Mouse (Mus musculus): ENCODE measurements at regions not wholly inside any gene's neighbourhood (a gene's known extent, or its start where the extent isn't known, plus 50 kb on each side); places are given as distances from the start of the nearest gene placed in this dataset.

- Histone ChIP-seq H3K9me3 (no peaks in the 10 kb centered on the region), H3K4me1 (no peaks in the 10 kb centered on the region), H3K27ac (no peak overlapping the region), H3K9ac (no peak overlapping the region), H3K36me3 (replicated peaks) (no peaks in the 10 kb centered on the region), H3K27me3 (no peaks in the 10 kb centered on the region), H3K4me2 (no peak overlapping the region), H3K4me3 (replicated peaks) (no peak overlapping the region)
- ATAC-seq (ENCODE audit: low FRiP score) = no peak
- WGBS = 85% methylated on average over 1 of the region's 1 CpGs
These were observed 370.4 kb upstream of the Clec14a start for GRCm38 (mm10) chr12:58639478-58639877.

DNA sequence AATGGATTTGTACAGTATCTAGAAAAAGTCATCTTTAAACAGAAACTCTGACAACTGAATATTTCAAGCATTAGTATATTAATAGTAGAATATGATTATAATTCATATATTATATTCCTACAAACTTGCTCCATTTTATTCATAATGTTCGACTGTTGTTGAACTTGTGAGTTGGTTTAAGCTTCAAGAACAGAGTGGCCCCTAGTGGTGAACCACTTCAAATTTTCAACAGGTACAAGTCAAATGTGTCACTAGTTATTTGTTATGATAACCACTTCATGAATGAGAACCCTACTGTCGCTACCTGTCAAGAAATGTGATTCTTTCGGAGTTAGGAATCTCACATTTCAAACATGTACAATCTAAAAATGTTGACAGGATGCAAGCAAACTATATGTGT lies 369.2 kb upstream of the Clec14a start:
- Histone ChIP-seq H3K4me2 (no peak overlapping the region), H3K9ac (no peak overlapping the region), H3K4me1 (no peaks in the 10 kb centered on the region), H3K36me3 (replicated peaks) (no peaks in the 10 kb centered on the region), H3K27ac (no peak overlapping the region), H3K4me3 (replicated peaks) (no peak overlapping the region), H3K27me3 (no peaks in the 10 kb centered on the region), H3K9me3 (no peaks in the 10 kb centered on the region)
- WGBS = 68% methylated on average over 3 of the region's 3 CpGs
- ATAC-seq (ENCODE audit: low FRiP score) = no peak

- no peaks in the 10 kb centered on the region for H3K4me1 ChIP-seq
- no peak overlapping the region for H3K4me3 ChIP-seq (replicated peaks)
- H3K27me3 ChIP-seq = no peaks in the 10 kb centered on the region
- no peak for ATAC-seq (ENCODE audit: low FRiP score)
- H3K4me2 ChIP-seq = no peak overlapping the region
- whole genome bisulfite sequencing = 89% methylated on average over 3 of the region's 3 CpGs
- no peaks in the 10 kb centered on the region for H3K9me3 ChIP-seq
- no peak overlapping the region for H3K9ac ChIP-seq
- no peaks in the 10 kb centered on the region for H3K36me3 ChIP-seq (replicated peaks)
- no peak overlapping the region for H3K27ac ChIP-seq
These were observed 363.4 kb upstream of the Clec14a start for GRCm38 (mm10) chr12:58632529-58632928.

- H3K4me1 ChIP-seq = no peaks in the 10 kb centered on the region
- H3K4me3 ChIP-seq (replicated peaks) = no peak overlapping the region
- no peaks in the 10 kb centered on the region for H3K9me3 ChIP-seq
- H3K9ac ChIP-seq = no peak overlapping the region
- WGBS = 62% methylated on average over 5 of the region's 5 CpGs
- peak; percentile 17; the same call in 1 of the 2 replicates for ATAC-seq (ENCODE audit: low FRiP score)
- no peak overlapping the region for H3K4me2 ChIP-seq
- H3K27ac ChIP-seq = no peak overlapping the region
- H3K36me3 ChIP-seq (replicated peaks) = no peaks in the 10 kb centered on the region
- H3K27me3 ChIP-seq = no peaks in the 10 kb centered on the region
These were observed 359.7 kb upstream of the Clec14a start for GRCm38 (mm10) chr12:58628817-58629216.

GRCm38 (mm10) chr12:58625144-58625543 lies 356.1 kb upstream of the Clec14a start:
- no peaks in the 10 kb centered on the region for H3K4me1 ChIP-seq
- H3K4me2 ChIP-seq = no peak overlapping the region
- no peaks in the 10 kb centered on the region for H3K36me3 ChIP-seq (replicated peaks)
- no peak overlapping the region for H3K4me3 ChIP-seq (replicated peaks)
- no peaks in the 10 kb centered on the region for H3K27me3 ChIP-seq
- H3K9me3 ChIP-seq = no peaks in the 10 kb centered on the region
- ATAC-seq (ENCODE audit: low FRiP score) = no peak
- 77% methylated on average over 2 of the region's 2 CpGs for WGBS
- no peak overlapping the region for H3K27ac ChIP-seq
- H3K9ac ChIP-seq = no peak overlapping the region

DNA sequence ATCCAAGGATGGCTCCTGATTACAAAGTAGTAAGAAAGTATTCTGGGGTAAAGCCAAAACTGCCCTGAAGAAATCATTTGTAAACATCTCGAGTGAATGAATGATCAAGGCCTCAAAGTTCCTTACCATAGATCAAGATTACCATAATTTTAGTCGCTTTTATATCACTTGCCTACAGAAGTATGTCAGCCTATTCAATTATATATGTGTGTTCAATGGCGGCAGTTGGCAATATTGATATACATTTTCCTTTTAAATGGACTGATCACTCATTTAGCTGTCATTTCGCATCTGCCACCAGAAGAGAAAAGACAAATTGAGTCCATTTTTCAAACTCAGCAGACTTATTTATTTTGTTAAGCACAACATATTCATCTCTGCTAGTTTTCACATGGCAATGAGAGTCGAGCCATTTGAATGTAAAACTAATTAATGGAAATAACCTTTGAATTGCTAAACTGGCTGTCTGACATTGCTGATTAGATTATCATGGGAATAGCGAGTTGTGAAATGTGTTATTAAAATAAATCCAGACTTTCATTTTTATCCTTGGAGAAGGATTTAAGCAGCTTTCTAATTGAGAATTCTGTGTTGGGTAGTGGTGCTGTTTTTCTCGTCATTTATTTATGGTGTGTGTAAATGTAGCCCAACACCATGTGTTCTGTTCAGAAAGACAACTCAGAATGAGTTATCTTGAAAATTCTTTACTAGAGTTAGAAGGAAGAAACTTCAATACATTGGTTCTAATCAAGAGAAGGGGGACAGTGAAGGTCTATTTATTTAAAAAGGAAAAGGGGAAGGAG lies 350.6 kb upstream of the Clec14a start:
- H3K4me1 ChIP-seq = no peaks in the 10 kb centered on the region
- no peaks in the 10 kb centered on the region for H3K36me3 ChIP-seq (replicated peaks)
- H3K4me2 ChIP-seq = no peak overlapping the region
- H3K9me3 ChIP-seq = no peaks in the 10 kb centered on the region
- H3K27me3 ChIP-seq = no peaks in the 10 kb centered on the region
- no peak for ATAC-seq (ENCODE audit: low FRiP score)
- no peak overlapping the region for H3K27ac ChIP-seq
- 88% methylated on average over 7 of the region's 7 CpGs for WGBS
- H3K9ac ChIP-seq = no peak overlapping the region
- H3K4me3 ChIP-seq (replicated peaks) = no peak overlapping the region

DNA sequence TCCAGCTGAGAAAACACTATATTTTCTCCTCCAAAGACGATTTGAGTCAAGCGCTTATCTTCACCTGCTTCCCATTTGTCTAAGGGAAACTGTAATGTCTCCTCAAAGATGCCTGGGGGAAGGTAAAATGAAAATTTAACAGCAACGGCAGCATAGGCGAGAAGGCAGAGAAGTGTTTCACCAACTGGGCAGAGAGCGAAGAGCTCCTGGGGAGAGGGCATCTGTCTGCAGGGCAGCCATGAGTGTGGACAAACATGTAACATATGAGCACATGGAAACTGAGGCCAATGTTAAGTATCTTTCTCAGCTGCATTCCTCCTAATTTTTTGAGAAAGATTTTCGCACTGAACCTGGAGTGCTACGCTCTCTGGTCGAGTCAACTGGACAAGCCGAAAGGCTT lies 325.7 kb upstream of the Clec14a start:
- H3K4me1 ChIP-seq = peaks cover 5% of the 10 kb centered on the region; the same call in 1 of the 2 replicates
- H3K27ac ChIP-seq = no peak overlapping the region
- no peak overlapping the region for H3K9ac ChIP-seq
- no peak overlapping the region for H3K4me2 ChIP-seq
- no peak overlapping the region for H3K4me3 ChIP-seq (replicated peaks)
- no peaks in the 10 kb centered on the region for H3K27me3 ChIP-seq
- no peaks in the 10 kb centered on the region for H3K9me3 ChIP-seq
- 91% methylated on average over 9 of the region's 9 CpGs for WGBS
- no peaks in the 10 kb centered on the region for H3K36me3 ChIP-seq (replicated peaks)
- no peak for ATAC-seq (ENCODE audit: low FRiP score)

DNA sequence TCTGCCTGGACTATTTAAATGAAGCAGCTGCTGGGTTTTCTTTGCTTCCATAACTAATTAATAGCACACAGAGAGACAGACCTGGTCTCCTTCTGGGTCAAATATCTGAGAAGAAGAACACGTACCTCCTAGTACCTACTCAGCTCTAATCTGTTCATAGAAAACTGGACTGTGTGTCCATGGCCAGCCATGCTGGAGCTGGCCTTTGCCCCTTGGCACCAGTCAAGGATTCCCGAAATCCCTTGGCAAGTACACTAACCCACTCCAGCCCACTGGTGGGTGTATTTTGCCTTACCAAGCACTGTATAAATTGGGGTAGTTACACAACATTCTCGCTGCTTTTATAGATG lies 322.4 kb upstream of the Clec14a start:
- H3K9me3 ChIP-seq = no peaks in the 10 kb centered on the region
- H3K36me3 ChIP-seq (replicated peaks) = no peaks in the 10 kb centered on the region
- no peak; the same call in 1 of the 2 replicates for ATAC-seq (ENCODE audit: low FRiP score)
- H3K4me1 ChIP-seq = peaks cover 5% of the 10 kb centered on the region; the same call in 1 of the 2 replicates
- no peak overlapping the region for H3K4me3 ChIP-seq (replicated peaks)
- 57% methylated on average over 3 of the region's 3 CpGs for WGBS
- no peak overlapping the region for H3K4me2 ChIP-seq
- H3K9ac ChIP-seq = no peak overlapping the region
- H3K27ac ChIP-seq = no peak overlapping the region
- H3K27me3 ChIP-seq = no peaks in the 10 kb centered on the region

- WGBS = 57% methylated on average over 7 of the region's 7 CpGs
- H3K27ac ChIP-seq = no peak overlapping the region
- H3K4me2 ChIP-seq = no peak overlapping the region
- no peaks in the 10 kb centered on the region for H3K9me3 ChIP-seq
- H3K27me3 ChIP-seq = no peaks in the 10 kb centered on the region
- no peaks in the 10 kb centered on the region for H3K36me3 ChIP-seq (replicated peaks)
- H3K4me1 ChIP-seq = peaks cover 5% of the 10 kb centered on the region; the same call in 1 of the 2 replicates
- ATAC-seq (ENCODE audit: low FRiP score) = peak; percentile 30; the same call in 1 of the 2 replicates
- no peak overlapping the region for H3K4me3 ChIP-seq (replicated peaks)
- no peak overlapping the region for H3K9ac ChIP-seq
These were observed 321.7 kb upstream of the Clec14a start for GRCm38 (mm10) chr12:58590547-58591479.

- H3K4me3 ChIP-seq (replicated peaks) = no peak overlapping the region
- H3K27ac ChIP-seq = no peak overlapping the region
- no peaks in the 10 kb centered on the region for H3K9me3 ChIP-seq
- no peak for ATAC-seq (ENCODE audit: low FRiP score)
- WGBS = 91% methylated on average over 5 of the region's 5 CpGs
- H3K9ac ChIP-seq = no peak overlapping the region
- no peaks in the 10 kb centered on the region for H3K27me3 ChIP-seq
- H3K4me1 ChIP-seq = no peaks in the 10 kb centered on the region
- H3K36me3 ChIP-seq (replicated peaks) = no peaks in the 10 kb centered on the region
- no peak overlapping the region for H3K4me2 ChIP-seq
These were observed 312.9 kb upstream of the Clec14a start for GRCm38 (mm10) chr12:58581811-58582572.

DNA sequence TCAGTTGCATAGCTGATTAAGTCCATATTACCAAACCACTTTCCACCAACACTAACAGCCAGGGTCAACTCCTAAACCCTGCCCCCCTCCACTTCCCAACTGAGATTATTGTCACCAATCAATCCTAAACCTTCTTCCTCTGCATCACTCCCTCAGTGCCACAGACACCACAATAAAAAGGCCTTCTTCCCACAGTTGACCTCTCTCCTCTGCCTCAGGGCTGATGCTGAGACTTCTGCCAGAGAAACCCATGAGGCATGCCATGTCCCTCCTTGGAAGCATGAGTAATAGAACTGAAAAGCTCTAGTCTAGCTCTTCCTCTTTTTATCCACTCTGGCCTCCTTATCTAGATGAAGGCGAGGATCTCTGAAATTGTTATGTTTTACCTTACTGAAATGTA lies 300.0 kb upstream of the Clec14a start:
- 89% methylated on average over 1 of the region's 1 CpGs for WGBS
- H3K4me1 ChIP-seq = no peaks in the 10 kb centered on the region
- no peaks in the 10 kb centered on the region for H3K9me3 ChIP-seq
- H3K9ac ChIP-seq = no peak overlapping the region
- no peak overlapping the region for H3K4me2 ChIP-seq
- H3K36me3 ChIP-seq (replicated peaks) = no peaks in the 10 kb centered on the region
- no peak overlapping the region for H3K27ac ChIP-seq
- no peak overlapping the region for H3K4me3 ChIP-seq (replicated peaks)
- no peaks in the 10 kb centered on the region for H3K27me3 ChIP-seq
- ATAC-seq (ENCODE audit: low FRiP score) = no peak

GRCm38 (mm10) chr12:58560840-58561239 lies 291.8 kb upstream of the Clec14a start:
- Histone ChIP-seq H3K36me3 (replicated peaks) (no peaks in the 10 kb centered on the region), H3K27me3 (no peaks in the 10 kb centered on the region), H3K4me1 (no peaks in the 10 kb centered on the region), H3K27ac (no peak overlapping the region), H3K9ac (no peak overlapping the region), H3K9me3 (no peaks in the 10 kb centered on the region), H3K4me2 (no peak overlapping the region), H3K4me3 (replicated peaks) (no peak overlapping the region)
- 89% methylated on average over 5 of the region's 5 CpGs for WGBS
- ATAC-seq (ENCODE audit: low FRiP score) = no peak
